14 mouse cellular contexts compared by ENCODE assay signal in genomic region chr2:29481856-29482255, GRCm38 (mm10).
DNase-seq lines count a peak whose midpoint lies in the region; ATAC-seq and TF ChIP-seq lines count a peak whose summit lies in the region.
"Had no signal": no experiment of that assay in that cellular context is flagged by ENCODE, and none has a peak within 500 bp of the region (broad histone marks: within the 10 kb centered on the region; RNA-seq: fewer than 3 reads in every experiment).

No protein-coding gene starts in this region.

- no peak overlapping the region for H3K27ac ChIP-seq in forebrain, embryonic 11.5 days (ENCODE audit: low read depth, low read length)
- H3K27ac ChIP-seq in forebrain, postnatal 0 days (ENCODE audit: low read depth, low read length): no peak overlapping the region
- H3K27ac ChIP-seq in hindbrain, embryonic 12.5 days: peak overlapping the region; percentile 62; the same call in 1 of the 2 replicates
- no peak overlapping the region for H3K27ac ChIP-seq in midbrain, embryonic 16.5 days (ENCODE audit: low read length)
- H3K27ac ChIP-seq: heart, embryonic 15.5 days had no signal

- ATAC-seq in forebrain, embryonic 11.5 days (replicated peaks; ENCODE audit: low FRiP score): peak; percentile 49; the same call in 1 of the 2 replicates
- ATAC-seq in forebrain, postnatal 0 days: no peak
- 0 out of 2 replicates have a peak, but pooled peaks have one; percentile 43 for ATAC-seq in hindbrain, embryonic 12.5 days (ENCODE audit: low FRiP score)
- peak; percentile 58; the same call in 1 of the 2 replicates for ATAC-seq in midbrain, embryonic 16.5 days
- ATAC-seq: intestine, embryonic 16.5 days; liver, postnatal 0 days had no signal

- peaks cover 15% of the 10 kb centered on the region; the same call in 1 of the 2 replicates for H3K4me1 ChIP-seq in forebrain, embryonic 11.5 days (replicated peaks; ENCODE audit: control insufficient read depth, insufficient read depth, low read length)
- H3K4me1 ChIP-seq in forebrain, postnatal 0 days (ENCODE audit: insufficient read depth): peaks cover 2% of the 10 kb centered on the region
- H3K4me1 ChIP-seq in hindbrain, embryonic 12.5 days: peaks cover 38% of the 10 kb centered on the region
- peaks cover 5% of the 10 kb centered on the region; the same call in 1 of the 2 replicates for H3K4me1 ChIP-seq in midbrain, embryonic 16.5 days (ENCODE audit: control insufficient read depth, insufficient read depth, low read length)

- 35% methylated on average over 8 of the region's 8 CpGs for WGBS in forebrain, embryonic 11.5 days
- 38% methylated on average over 8 of the region's 8 CpGs for WGBS in forebrain, postnatal 0 days
- WGBS in hindbrain, embryonic 12.5 days: 23% methylated on average over 8 of the region's 8 CpGs
- 21% methylated on average over 8 of the region's 8 CpGs for WGBS in midbrain, embryonic 16.5 days

- H3K4me2 ChIP-seq in forebrain, embryonic 11.5 days (ENCODE audit: low read depth, low read length, severe bottlenecking): no peak overlapping the region
- H3K4me2 ChIP-seq in forebrain, postnatal 0 days (ENCODE audit: low read depth): no peak overlapping the region
- no peak overlapping the region for H3K4me2 ChIP-seq in hindbrain, embryonic 12.5 days (replicated peaks)
- no peak overlapping the region for H3K4me2 ChIP-seq in midbrain, embryonic 16.5 days (ENCODE audit: low read length)
- H3K4me2 ChIP-seq: heart, embryonic 15.5 days had no signal

- no peaks in the 10 kb centered on the region for H3K9me3 ChIP-seq in forebrain, embryonic 11.5 days (ENCODE audit: control insufficient read depth, low read length)
- no peaks in the 10 kb centered on the region for H3K9me3 ChIP-seq in forebrain, postnatal 0 days (ENCODE audit: low read length)
- H3K9me3 ChIP-seq in hindbrain, embryonic 12.5 days (replicated peaks): no peaks in the 10 kb centered on the region
- no peaks in the 10 kb centered on the region for H3K9me3 ChIP-seq in midbrain, embryonic 16.5 days (replicated peaks; ENCODE audit: control insufficient read depth, low read length, poor library complexity, severe bottlenecking)
- H3K9me3 ChIP-seq: heart, embryonic 15.5 days had no signal

- no peak for DNase-seq in forebrain, embryonic 11.5 days (ENCODE audit: low spot score)
- DNase-seq in forebrain, postnatal 0 days: no peak
- peak; percentile 35 for DNase-seq in embryo, embryonic 11 days
- DNase-seq in spleen, postnatal 14 days (ENCODE audit: low spot score in 2 of 2): no peak
- DNase-seq in right cerebral cortex, postnatal 36 days (ENCODE audit: low spot score in 2 of 2): no peak
- DNase-seq in adrenal gland, adult 8-10 months: no peak
- DNase-seq: cerebellum, adult 9-10 months; gastrocnemius, postnatal 25 days; liver, postnatal 0 days; right cerebral cortex, postnatal 4 days had no signal

- no peak for TF ChIP-seq CTCF in forebrain, postnatal 0 days (IDR thresholded peaks at IDR 0.05; ENCODE audit: low read depth)

- no peaks in the 10 kb centered on the region for H3K27me3 ChIP-seq in forebrain, embryonic 11.5 days (ENCODE audit: control insufficient read depth, insufficient read depth, low read length)
- no peaks in the 10 kb centered on the region for H3K27me3 ChIP-seq in forebrain, postnatal 0 days (ENCODE audit: insufficient read depth, low read length)
- no peaks in the 10 kb centered on the region for H3K27me3 ChIP-seq in hindbrain, embryonic 12.5 days
- no peaks in the 10 kb centered on the region for H3K27me3 ChIP-seq in midbrain, embryonic 16.5 days (ENCODE audit: control insufficient read depth, insufficient read depth, low read depth, low read length)
- H3K27me3 ChIP-seq: heart, embryonic 15.5 days had no signal

- no peak overlapping the region for H3K4me3 ChIP-seq in forebrain, embryonic 11.5 days (ENCODE audit: low read depth, low read length)
- no peak overlapping the region for H3K4me3 ChIP-seq in forebrain, postnatal 0 days (ENCODE audit: low read depth, low read length)
- H3K4me3 ChIP-seq in hindbrain, embryonic 12.5 days: no peak overlapping the region
- H3K4me3 ChIP-seq in midbrain, embryonic 16.5 days (ENCODE audit: low read depth, low read length): no peak overlapping the region
- H3K4me3 ChIP-seq: heart, embryonic 15.5 days had no signal

- H3K36me3 ChIP-seq in forebrain, embryonic 11.5 days (ENCODE audit: control insufficient read depth, insufficient read depth, low read length): no peaks in the 10 kb centered on the region
- no peaks in the 10 kb centered on the region for H3K36me3 ChIP-seq in forebrain, postnatal 0 days (ENCODE audit: insufficient read depth)
- no peaks in the 10 kb centered on the region for H3K36me3 ChIP-seq in hindbrain, embryonic 12.5 days
- no peaks in the 10 kb centered on the region for H3K36me3 ChIP-seq in midbrain, embryonic 16.5 days (ENCODE audit: control insufficient read depth, insufficient read depth, low read length)
- H3K36me3 ChIP-seq: heart, embryonic 15.5 days had no signal

- no peak overlapping the region for H3K9ac ChIP-seq in forebrain, embryonic 11.5 days (ENCODE audit: low read length)
- H3K9ac ChIP-seq in forebrain, postnatal 0 days: no peak overlapping the region
- no peak overlapping the region for H3K9ac ChIP-seq in hindbrain, embryonic 12.5 days
- H3K9ac ChIP-seq in midbrain, embryonic 16.5 days (ENCODE audit: low read depth, low read length): no peak overlapping the region
- H3K9ac ChIP-seq: heart, embryonic 15.5 days; liver, postnatal 0 days had no signal
